Mouse (Mus musculus) brain, embryonic 14.5 days (tissue): ENCODE measurements around the gene Fcer1a.

Experiments used
- CTCF ChIP-seq: fragments of 200-500 bp; IDR thresholded peaks from 2 replicates; pipeline ENCODE4 v1.5.1; 2012; ENCODE audit warnings: inconsistent platforms, mild to moderate bottlenecking, moderate library complexity, borderline replicate concordance; ENCODE audit not compliant: insufficient read depth, insufficient read length; ENCODE audit errors: extremely low read depth
- POLR2A ChIP-seq: fragments of 200-500 bp; IDR thresholded peaks from 2 replicates; pipeline ENCODE4 v1.6.1; 2012; ENCODE audit warnings: mild to moderate bottlenecking, inconsistent platforms, borderline replicate concordance; ENCODE audit not compliant: poor library complexity, insufficient read depth, insufficient read length, severe bottlenecking; ENCODE audit errors: extremely low read depth

DNA sequence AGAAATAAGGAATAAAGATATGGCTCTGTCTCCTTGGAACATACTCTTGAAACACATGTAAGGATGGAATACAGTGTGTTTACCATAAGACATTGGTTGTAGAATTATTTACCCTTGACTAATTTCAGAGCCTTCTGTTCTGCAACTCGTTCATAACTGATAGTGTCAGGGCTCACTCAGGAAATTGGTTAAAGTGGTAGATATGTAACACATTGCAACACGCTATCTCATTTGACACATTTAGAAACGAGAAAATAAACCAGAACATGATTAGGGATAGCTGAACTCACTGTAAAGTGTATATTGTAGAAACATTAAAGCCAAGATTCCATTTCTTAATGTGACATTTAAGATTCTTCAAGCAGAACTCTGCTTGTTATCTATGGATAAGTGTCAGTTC lies 35.0 kb downstream of the Fcer1a start:
- TF ChIP-seq POLR2A, result no peak
- TF ChIP-seq CTCF, result no peak
